Mouse (Mus musculus) thymus, adult 2 months (tissue): ENCODE results near the gene Ncln.

Experiments
- CTCF ChIP-seq: fragments of 200-500 bp; IDR thresholded peaks from 2 replicates; pipeline ENCODE4 v1.5.1; 2012; ENCODE audit warnings: mild to moderate bottlenecking, control low read depth, low read length, moderate library complexity, borderline replicate concordance; ENCODE audit not compliant: control insufficient read depth, poor library complexity, insufficient read depth; ENCODE audit errors: extremely low read depth
- POLR2A ChIP-seq: fragments of 200-500 bp; IDR thresholded peaks from 2 replicates; pipeline ENCODE4 v1.6.1; 2012; ENCODE audit warnings: mild to moderate bottlenecking, low read length, control low read depth, moderate library complexity; ENCODE audit not compliant: control insufficient read depth, poor library complexity, insufficient read depth; ENCODE audit errors: extremely low read depth

- TF ChIP-seq POLR2A (no peak), CTCF (no peak)
Observed at GRCm38 (mm10) chr10:81452237-81452946, 43.8 kb downstream of the Ncln start.
